Mouse (Mus musculus): ENCODE measurements around the gene Gm31571. TPM values are rescaled to one million over a fixed set of nuclear protein-coding genes. Genes with fewer than 3 reads are reported as not detected.

The Gm31571 gene
- not detected in 2 replicates for polyA plus RNA-seq (2012; rRNA removed)

GRCm38 (mm10) chrY:22051253-22051652 lies at the start of gene Gm31571:
TSS of gene Gm31571 (minus strand) at chrY:22051353.

